Mouse (Mus musculus) left cerebral cortex, adult 2 months (tissue): ENCODE measurements at regions not wholly inside any gene's neighbourhood (a gene's known extent, or its start where the extent isn't known, plus 50 kb on each side); places are given as distances from the start of the nearest gene placed in this dataset.

Experiments used
- DNase-seq, 2 experiments: peaks; one replicate each; pipeline ENCODE4 v3.0.0; 2021 to 2022; ENCODE audit warnings: low spot score in 2 of 2, mixed read lengths in 1 of 2; ENCODE audit errors: extremely low spot score in 1 of 2
- H3K27ac ChIP-seq: fragments of 200-600 bp; 2 replicates; pipeline ENCODE4 v1.8.1; 2022
- H3K4me3 ChIP-seq: fragments of 200-600 bp; 2 replicates; pipeline ENCODE4 v1.8.1; 2022
- CTCF ChIP-seq: fragments of 200-600 bp; IDR thresholded peaks from 2 replicates; pipeline ENCODE4 v1.8.1; 2022; ENCODE audit warnings: antibody characterized with exemption, mild to moderate bottlenecking, moderate library complexity
- intact Hi-C: fragments of 180-260 bp; cut with DNase I; formaldehyde crosslinking; loops from one replicate; pipeline ENCODE4 v1.15.1; 2025

DNA sequence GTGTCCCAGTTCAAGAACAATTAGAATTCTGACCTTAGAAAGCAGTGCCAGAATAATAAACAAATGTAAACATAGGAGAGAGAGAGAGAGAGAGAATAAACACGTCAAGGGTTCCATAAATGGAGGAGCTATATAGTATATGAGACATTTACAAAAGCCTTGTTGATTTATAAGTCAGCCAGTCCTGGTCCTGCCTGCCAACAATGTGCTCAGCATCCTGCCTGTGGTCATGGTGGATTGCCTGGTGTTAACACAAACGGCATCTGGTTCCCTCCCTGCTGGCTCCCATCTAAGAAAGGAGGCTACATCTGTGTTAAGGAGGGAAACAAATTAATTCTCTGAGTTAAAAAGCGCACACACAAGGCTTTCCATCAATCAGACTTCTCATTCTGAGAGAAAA is 133.5 kb upstream of the Hnrnpa3 start:
- H3K27ac ChIP-seq, result no peak overlapping the region
- DNase-seq, result no peak
- intact Hi-C loops, result no loop called here
- H3K4me3 ChIP-seq, result no peak overlapping the region
- TF ChIP-seq CTCF, result no peak

DNA sequence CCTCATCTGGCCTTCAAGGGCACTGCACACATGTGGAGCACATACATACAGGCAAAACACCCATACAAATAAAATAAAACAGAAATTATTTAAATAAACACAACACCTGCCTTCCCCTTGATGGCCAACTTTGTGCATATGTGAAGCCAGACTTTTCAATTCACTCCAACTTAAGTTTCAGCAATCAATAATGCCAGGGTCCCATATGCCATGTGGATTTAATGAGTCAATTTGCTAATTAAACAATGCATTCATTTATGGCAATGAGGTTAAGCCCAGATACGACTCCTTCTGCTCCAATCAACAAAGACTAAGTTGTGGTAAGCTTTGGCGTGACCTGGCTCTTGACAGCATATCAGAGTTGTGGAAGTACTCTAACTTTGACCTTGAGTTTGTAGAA is 130.4 kb upstream of the Hnrnpa3 start:
- H3K27ac ChIP-seq, result no peak overlapping the region
- no peak for TF ChIP-seq CTCF
- no peak for DNase-seq
- intact Hi-C loops, result no loop called here
- no peak overlapping the region for H3K4me3 ChIP-seq

DNA sequence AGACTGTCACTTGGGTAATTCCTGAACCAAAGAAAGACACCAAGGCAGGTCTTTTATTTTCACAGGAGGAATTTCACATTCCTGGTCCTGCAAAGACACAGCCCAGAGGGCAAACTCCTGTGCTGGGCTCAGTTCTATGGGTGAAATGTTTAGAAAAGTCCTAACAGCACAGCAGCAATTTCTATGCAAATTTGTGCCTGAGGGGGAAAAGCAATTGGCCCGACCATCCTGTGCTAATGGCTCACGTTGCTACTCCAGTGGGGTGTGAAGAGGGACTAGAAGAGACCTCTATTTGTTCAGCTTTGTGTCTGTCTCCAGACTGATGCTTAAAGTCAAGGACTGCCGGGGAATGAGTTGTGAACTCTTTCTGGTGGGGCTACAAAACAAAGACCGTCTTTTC is 120.9 kb upstream of the Hnrnpa3 start:
- no peak for DNase-seq

DNA sequence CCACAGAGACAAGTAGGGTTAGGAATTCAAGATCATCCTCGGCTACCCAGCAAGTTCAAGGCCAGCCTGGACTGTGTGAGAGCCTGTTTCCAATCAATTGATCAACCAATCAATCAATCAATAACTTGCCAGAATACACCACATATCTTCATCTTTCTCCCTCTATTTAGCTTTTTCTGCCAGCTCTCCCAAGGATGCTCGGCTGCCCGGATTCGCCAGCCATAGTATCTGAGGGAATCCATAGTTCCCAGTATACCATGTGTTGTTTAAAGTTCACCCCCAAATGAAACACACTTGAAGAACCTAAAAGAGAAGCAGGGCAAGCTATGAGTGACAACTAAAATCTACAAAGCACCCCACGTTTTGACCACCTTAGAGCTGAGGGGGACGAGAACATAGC is 119.3 kb upstream of the Hnrnpa3 start:
- intact Hi-C loops, result no loop called here

More for the DNA sequence above, 120.9 kb upstream of the Hnrnpa3 start:
- intact Hi-C loops, result no loop called here
- Histone ChIP-seq H3K4me3 (no peak overlapping the region), H3K27ac (no peak overlapping the region)
- no peak for TF ChIP-seq CTCF

DNA sequence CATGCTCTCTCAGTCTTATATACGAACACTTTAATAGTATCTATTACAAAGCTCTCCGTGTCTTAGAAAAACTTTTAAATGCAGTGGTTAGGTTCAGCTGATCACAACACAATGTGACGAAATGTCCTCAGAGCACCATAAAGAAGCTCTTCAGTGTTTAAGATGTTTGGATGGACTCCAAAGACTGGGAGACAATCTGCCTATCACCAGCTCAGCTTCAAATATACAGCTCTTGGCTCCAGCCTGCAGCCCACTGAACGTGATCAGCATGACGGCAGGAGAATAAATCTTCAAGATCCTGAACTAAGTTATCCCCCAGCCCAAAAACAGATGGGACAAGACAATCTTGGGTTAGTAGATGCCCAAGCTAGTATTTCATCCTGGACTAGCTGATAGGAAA is 116.7 kb upstream of the Hnrnpa3 start:
- TF ChIP-seq CTCF, result no peak
- intact Hi-C loops, result no loop called here
- Histone ChIP-seq H3K4me3 (no peak overlapping the region), H3K27ac (no peak overlapping the region)
- DNase-seq, result no peak

More for the DNA sequence above, 119.3 kb upstream of the Hnrnpa3 start:
- TF ChIP-seq CTCF, result no peak
- Histone ChIP-seq H3K4me3 (no peak overlapping the region), H3K27ac (no peak overlapping the region)
- DNase-seq, result no peak

DNA sequence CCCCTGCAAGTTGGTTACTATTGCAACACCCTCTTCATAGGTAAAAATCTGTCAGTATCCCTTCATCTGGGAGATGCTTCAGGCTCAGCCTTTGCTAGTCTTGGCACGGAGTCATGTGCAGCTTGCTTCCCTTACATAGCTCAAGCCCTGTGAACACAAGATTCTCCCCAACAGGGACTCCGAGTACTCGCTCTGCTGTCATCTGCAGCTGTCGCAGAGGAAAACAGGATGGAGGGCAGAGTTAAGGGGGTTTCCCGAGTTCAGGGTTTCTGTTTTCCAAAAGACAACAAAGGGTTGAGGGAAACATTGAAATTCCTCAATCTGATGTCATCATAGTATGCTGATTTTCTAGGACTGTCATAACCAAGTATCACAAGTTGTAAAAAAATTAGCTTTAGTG is 116.3 kb upstream of the Hnrnpa3 start:
- TF ChIP-seq CTCF, result no peak
- H3K4me3 ChIP-seq, result no peak overlapping the region
- H3K27ac ChIP-seq, result no peak overlapping the region
- intact Hi-C loops, result no loop called here
- DNase-seq, result no peak

DNA sequence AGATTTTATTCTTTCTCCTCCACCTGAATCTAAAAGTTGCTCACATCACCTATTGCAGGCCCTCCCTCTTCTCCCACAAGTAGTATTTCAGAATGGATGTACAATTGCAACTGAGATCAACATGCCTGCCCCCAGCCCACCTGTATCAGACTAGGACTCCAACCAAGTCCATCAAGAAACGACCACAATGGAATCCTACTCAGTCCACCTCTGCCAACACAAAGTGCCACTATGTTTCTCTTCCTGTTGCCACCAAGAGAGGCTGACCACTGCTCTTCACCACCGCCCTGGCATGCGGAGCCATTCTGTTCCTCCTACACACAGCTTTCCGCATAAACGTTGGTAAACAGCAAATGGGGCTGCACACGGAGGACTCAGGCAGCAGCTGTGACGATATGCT is 113.1 kb upstream of the Hnrnpa3 start:
- no peak for TF ChIP-seq CTCF
- Histone ChIP-seq H3K27ac (no peak overlapping the region), H3K4me3 (no peak overlapping the region)
- DNase-seq, result no peak
- intact Hi-C loops, result no loop called here

DNA sequence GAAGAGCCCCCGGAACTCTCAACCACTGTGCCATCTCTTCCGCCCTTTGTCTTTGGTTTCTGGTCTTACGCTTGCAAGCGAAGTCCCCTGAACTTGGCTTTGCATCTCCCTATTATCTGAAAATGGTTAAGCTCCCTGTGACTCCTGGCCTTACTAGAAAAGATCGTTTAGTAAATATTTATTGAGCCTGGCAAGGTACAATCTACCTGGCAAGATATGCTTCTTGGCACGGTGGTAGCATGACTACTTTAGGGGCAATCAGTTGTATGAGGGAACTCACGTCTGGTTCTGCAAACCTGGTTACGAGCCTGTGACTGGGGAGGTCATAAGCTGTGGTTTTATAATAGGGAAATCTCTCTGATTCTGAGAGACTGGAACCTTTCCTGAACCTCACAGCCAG is 103.4 kb upstream of the Hnrnpa3 start:
- intact Hi-C loops, result no loop called here
- TF ChIP-seq CTCF, result no peak

DNA sequence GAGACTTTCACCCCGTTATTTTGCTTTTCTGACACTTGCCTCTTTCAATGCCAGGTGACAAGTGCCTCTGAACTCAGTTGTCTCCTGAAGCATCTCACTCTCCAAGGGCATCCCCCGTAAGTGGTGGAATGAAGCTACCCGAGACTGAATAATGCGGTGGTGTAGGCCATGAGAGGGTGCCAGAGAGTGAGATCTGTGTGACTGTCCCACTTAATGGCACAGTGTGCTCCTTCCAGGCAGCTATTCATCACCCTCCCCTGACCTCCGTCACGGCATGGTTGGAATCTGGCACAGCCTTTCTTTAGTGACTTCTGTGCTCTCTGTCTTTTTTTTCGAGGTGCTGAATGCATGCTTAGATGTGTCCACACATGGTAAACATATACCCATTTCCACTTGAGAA is 102.3 kb upstream of the Hnrnpa3 start:
- TF ChIP-seq CTCF, result no peak
- Histone ChIP-seq H3K4me3 (no peak overlapping the region), H3K27ac (no peak overlapping the region)
- intact Hi-C loops, result no loop called here
- no peak for DNase-seq

More for the DNA sequence above, 103.4 kb upstream of the Hnrnpa3 start:
- no peak for DNase-seq
- H3K27ac ChIP-seq, result no peak overlapping the region
- H3K4me3 ChIP-seq, result no peak overlapping the region

DNA sequence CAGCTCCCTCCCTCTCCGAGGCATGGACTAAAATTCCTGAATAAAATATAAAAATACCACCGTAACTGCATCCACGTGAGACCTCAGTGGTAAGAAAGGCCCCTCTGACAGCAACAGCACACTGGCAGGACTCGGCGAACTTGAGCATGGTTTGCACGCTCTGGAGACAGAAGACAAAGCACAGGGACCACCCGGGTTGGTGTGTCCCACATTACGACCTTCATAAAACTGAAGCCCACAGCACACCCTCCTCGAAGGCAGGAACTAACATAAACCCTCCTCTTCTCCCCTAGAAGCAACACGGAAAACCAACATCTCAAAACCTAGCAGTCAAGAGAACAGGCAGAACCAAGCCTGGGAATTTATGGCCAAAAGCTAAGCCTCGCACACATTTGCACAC is 101.7 kb upstream of the Hnrnpa3 start:
- TF ChIP-seq CTCF, result no peak
- Histone ChIP-seq H3K4me3 (no peak overlapping the region), H3K27ac (no peak overlapping the region)
- intact Hi-C loops, result no loop called here
- no peak for DNase-seq

DNA sequence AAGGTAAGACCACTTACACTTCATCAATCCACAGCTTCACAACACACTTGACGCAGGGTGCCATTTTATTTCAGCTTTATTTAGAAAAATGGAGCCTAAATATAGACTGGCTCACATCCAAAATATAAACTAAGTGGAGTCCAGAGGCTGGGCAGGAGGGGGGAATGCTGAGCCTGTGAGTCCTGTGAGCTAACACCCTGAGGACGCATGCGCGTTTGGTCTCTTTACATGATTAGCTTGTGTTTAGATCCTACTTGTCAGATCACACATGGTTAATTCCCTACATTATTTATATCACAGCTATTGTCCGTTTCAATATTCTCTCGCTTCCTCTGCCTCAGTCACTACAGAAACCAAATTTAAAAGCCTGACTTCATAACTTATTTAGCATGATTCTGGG is 99.1 kb upstream of the Hnrnpa3 start:
- no peak for DNase-seq
- intact Hi-C loops, result no loop called here
- no peak for TF ChIP-seq CTCF
- H3K4me3 ChIP-seq, result no peak overlapping the region
- H3K27ac ChIP-seq, result no peak overlapping the region

DNA sequence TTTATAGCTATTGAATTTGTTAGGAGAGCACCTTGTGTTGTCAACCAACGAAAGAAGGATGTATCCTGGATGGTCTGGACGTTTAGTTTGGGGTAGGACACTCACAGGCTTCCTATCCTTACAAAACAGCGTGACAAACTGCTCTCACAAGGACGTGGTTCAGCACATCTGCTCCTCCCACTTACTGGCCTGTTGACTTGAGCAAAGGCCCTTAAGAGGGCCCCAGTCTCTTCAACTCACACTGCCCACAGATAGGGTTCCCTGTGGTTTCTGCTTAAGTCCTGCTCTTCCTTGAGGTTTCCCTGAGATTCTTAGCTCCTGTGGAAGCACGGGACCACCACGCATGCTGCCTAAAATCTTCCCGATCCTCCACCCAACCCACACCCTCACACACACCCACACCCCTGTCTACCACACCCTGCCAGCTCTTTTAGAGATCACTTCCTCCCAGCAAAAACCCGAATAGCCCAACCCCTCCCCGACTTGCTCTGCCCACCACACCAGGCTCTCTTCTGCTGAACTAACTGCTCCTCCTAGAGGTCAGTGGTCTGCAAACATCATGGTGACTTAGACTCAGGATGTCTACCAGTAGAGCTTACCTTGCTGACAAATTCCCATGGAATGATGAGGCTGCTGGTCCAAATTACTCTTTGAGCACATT is 95.7 kb upstream of the Hnrnpa3 start:
- no peak; the same call in 1 of the 2 replicates for TF ChIP-seq CTCF
- no peak overlapping the region for H3K27ac ChIP-seq
- DNase-seq, result no peak
- intact Hi-C loops, result no loop called here
- no peak overlapping the region for H3K4me3 ChIP-seq

DNA sequence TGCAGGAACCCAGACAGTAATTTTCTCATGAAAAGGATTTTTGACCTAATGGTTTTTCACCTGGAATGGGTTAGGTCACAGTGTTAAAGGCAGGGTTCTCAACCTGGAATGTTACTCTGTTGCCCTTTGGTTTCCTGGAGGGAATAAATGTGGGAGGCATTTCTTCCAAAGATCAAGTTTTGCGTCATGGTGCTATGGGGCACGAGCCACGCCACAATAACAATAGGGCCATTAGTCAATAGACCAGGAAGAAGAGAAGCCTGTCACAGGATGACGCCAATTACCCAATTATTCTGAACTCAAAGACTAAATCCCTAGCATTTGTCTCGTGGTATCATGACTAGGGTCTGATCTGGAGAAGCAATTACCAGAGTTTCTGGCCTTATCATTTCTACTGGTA is 94.3 kb upstream of the Hnrnpa3 start:
- no peak overlapping the region for H3K4me3 ChIP-seq
- no peak for DNase-seq
- no peak overlapping the region for H3K27ac ChIP-seq
- intact Hi-C loops, result no loop called here
- TF ChIP-seq CTCF, result no peak

DNA sequence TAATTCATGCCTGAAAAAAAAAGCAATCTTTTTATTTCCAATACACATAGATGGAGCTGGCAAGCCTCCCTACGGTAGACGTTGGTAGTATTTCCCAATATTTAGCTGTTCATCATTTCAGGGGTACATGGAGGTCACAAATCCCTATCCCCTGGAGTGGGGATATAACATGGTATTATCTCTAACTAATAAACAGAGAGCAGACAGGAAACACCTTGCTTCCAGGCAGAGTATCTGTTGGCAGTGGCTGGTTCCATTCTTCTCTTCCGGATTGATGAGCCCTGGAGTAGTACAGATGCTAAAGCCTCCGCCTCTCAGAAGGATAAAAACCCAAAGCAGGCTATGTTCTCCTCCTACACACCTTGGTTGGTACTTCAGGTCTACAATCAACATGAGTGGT is 91.9 kb upstream of the Hnrnpa3 start:
- DNase-seq, result no peak
- intact Hi-C loops, result no loop called here
- Histone ChIP-seq H3K27ac (no peak overlapping the region), H3K4me3 (no peak overlapping the region)
- TF ChIP-seq CTCF, result no peak
